Mouse (Mus musculus) left cerebral cortex, postnatal 10 days (tissue): ENCODE data around the gene Ppp2r5c. TPM values are rescaled to one million over a fixed set of nuclear protein-coding genes. Genes with fewer than 3 reads are reported as not detected.

Experiments
- DNase-seq, 2 experiments: peaks; one replicate each; pipeline ENCODE4 v3.0.0; 2021 to 2022; ENCODE audit warnings: low spot score in 2 of 2, mixed read lengths in 1 of 2; ENCODE audit errors: extremely low spot score in 1 of 2
- intact Hi-C: fragments of 180-260 bp; cut with DNase I; formaldehyde crosslinking; loops from one replicate; pipeline ENCODE4 v1.15.1; 2025
- total RNA-seq, 2 experiments: library from RNA; stranded (reverse); gene quantifications; 2 replicates each; pipeline ENCODE4 v1.2.3; 2021

Gene Ppp2r5c
- total RNA-seq, 2 experiments from 2014 or later = 237 to 246 TPM

- intact Hi-C loops = no loop called here
- DNase-seq = no peak
Measured at GRCm38 (mm10) chr12:110479268-110479667, 32.3 kb downstream of the Ppp2r5c start.

- no peak for DNase-seq
- intact Hi-C loops = no loop called here
Measured at GRCm38 (mm10) chr12:110480701-110481100, 33.8 kb downstream of the Ppp2r5c start.

- intact Hi-C loops = no loop called here
- no peak for DNase-seq
Measured at GRCm38 (mm10) chr12:110483761-110484160, 36.8 kb downstream of the Ppp2r5c start.

GRCm38 (mm10) chr12:110484824-110485584 lies 38.1 kb downstream of the Ppp2r5c start:
- no peak for DNase-seq

DNA sequence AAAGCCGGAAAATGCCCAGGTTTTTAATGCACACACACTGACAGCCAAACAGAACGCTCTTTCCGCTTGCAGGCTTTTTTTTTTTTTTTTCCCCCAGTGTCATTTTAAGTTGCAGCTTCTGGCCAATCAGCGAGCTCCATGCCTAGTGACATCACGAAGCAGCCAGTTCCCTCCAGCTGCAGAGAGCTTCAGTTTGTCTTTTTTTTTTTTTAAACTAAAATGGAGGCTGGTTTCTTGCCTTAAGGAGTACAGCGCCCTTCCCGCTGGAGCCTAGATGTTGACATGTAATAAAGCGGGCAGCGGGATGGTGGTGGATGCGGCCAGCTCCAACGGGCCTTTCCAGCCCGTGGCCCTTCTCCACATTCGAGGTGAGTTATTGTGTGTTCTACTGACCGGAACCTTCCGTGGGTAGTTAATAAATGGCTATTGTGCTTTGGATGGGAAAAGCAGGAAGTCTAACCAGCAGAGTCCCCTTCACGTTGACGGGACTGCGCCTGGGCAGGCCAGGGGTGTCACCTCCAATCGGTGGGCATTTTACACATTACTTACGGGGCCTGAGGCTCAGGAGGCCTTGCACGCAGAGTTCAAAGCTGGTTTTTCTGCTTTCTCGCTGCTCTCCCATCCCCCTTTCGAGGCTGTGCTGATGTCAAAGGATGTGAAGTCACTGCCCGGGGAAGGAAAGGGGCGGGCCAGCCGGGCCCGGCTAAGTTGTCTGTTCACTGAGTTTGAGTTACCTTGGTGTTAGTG lies 38.8 kb downstream of the Ppp2r5c start:
- intact Hi-C loops = no loop called here
- peak; percentile 85 to 89 for DNase-seq

More at GRCm38 (mm10) chr12:110484824-110485584, 38.1 kb downstream of the Ppp2r5c start:
- intact Hi-C loops = no loop called here

GRCm38 (mm10) chr12:110486852-110487251 lies 39.9 kb downstream of the Ppp2r5c start:
- no peak for DNase-seq
- intact Hi-C loops = no loop called here

DNA sequence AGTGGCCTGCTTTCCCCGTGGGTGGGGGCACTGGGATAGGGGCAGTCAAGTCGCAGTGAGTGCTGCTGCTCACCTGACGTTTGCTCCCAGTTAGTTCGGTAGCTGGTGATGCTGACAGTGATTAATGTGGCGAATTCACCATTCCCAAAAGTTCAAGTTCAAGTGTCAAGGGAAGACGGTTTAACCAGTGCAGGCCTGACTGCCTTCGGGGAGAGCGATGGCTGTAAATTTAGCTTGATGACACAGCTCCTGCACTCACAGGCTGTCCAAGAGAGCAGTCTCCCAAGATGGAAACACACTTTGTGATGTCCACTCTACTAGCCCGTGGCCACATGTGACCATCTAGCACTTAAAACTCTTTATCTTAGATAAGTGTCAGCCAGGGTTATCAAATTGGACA lies 41.1 kb downstream of the Ppp2r5c start:
- DNase-seq = no peak
- intact Hi-C loops = no loop called here

DNA sequence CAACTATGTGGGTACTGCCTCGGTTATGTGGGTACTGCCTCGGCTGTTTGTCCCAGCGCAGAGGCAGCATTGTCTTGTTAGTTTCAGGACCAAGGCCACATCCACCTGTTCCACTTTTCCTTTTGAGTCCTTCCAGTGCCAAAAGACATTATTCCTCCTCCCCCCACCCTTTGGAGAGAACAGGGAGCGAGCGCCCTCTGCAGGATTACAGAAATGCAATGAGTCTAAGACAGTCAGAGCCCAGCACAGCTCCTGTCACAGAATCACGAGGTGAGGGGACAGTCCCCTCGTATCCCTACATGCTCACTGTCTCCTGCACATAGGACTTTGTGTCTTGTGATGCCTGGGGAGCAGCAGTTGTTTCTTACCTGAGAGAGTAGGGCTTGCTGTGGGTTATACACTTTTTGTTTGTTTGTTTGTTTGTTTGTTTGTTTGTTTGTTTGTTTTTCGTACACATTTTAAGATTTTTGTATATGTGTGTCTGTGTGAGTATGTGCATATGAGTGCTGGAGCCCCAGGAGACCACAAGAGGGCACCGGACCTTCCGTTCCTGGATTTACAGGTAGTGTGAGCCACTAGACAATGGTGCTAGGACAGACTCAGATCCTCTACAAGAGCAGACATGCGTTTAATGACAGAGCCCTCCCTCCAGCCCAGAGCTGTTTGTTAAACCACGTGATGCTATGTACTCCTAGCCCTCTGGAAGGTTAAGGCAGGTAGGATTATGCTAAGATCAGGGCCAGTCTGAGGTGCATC lies 43.2 kb downstream of the Ppp2r5c start:
- intact Hi-C loops = no loop called here
- no peak for DNase-seq

DNA sequence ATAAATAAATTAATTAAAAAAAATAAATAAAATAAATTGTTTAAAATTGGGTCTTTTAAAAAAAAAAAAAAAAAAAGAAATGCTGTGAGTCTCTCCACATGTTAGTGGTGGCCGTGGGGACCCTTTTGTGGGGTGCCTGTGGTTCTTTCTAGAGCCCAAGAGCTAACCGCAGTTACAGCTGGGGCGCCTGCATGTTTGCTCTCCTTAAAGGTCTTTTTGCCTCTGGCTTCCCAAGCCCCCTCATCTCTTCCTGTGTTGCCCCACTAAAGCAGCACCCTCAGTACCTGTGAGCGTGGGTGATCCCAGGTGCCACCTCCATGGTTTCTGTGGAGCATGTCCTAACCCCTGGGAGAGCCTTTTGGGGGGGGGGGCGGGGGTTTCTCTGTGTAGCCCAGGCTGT lies 45.5 kb downstream of the Ppp2r5c start:
- intact Hi-C loops = no loop called here
- no peak for DNase-seq

DNA sequence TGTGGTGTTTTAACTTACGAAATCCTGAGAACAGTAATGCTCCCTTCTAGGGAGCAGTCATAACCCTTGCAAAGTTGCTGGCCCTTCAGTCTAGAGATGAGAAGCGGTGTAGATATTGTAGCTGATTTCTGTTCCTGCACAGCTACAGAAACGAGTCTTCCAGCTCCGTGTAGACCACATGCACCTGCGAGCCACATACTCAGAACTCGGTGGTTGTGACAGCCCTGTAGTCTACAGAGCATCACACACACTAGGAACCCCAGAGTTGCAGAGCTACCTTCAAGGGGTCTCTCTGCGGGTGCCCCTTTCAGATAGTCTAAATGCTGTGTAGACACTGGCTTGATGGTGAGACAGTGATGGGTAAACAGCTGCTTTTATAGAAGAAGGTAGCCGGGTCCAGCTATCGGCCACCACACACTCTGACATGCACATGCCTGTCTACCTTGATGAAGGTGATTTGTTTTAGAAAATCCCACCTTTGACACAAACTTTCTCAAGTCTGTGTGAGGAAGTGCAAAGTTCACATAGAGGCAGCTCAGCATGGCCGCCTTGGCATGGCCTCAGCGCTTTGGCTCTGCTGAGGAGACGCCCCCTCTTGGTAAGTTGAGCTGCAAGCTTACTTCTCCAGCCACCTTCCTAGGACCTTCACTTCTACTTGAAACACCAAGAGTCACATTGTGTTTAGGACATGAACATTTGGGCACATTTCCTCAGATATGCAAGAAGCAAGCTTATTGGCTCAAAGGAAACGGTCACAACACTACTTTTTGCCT lies 46.9 kb downstream of the Ppp2r5c start:
- no peak for DNase-seq
- intact Hi-C loops = no loop called here

GRCm38 (mm10) chr12:110494846-110495245 lies 47.9 kb downstream of the Ppp2r5c start:
- intact Hi-C loops = no loop called here
- DNase-seq = no peak

GRCm38 (mm10) chr12:110495260-110495659 lies 48.3 kb downstream of the Ppp2r5c start:
- intact Hi-C loops = no loop called here
- DNase-seq = no peak

GRCm38 (mm10) chr12:110496016-110496415 lies 49.1 kb downstream of the Ppp2r5c start:
- intact Hi-C loops = no loop called here
- DNase-seq = no peak

- intact Hi-C loops = no loop called here
- no peak for DNase-seq
Measured at GRCm38 (mm10) chr12:110497013-110497412, 50.1 kb downstream of the Ppp2r5c start.

- no peak for DNase-seq
- intact Hi-C loops = no loop called here
Measured at GRCm38 (mm10) chr12:110497485-110497884, 50.6 kb downstream of the Ppp2r5c start.

GRCm38 (mm10) chr12:110498283-110499224 lies 51.6 kb downstream of the Ppp2r5c start:
- intact Hi-C loops = no loop called here
- DNase-seq = no peak

DNA sequence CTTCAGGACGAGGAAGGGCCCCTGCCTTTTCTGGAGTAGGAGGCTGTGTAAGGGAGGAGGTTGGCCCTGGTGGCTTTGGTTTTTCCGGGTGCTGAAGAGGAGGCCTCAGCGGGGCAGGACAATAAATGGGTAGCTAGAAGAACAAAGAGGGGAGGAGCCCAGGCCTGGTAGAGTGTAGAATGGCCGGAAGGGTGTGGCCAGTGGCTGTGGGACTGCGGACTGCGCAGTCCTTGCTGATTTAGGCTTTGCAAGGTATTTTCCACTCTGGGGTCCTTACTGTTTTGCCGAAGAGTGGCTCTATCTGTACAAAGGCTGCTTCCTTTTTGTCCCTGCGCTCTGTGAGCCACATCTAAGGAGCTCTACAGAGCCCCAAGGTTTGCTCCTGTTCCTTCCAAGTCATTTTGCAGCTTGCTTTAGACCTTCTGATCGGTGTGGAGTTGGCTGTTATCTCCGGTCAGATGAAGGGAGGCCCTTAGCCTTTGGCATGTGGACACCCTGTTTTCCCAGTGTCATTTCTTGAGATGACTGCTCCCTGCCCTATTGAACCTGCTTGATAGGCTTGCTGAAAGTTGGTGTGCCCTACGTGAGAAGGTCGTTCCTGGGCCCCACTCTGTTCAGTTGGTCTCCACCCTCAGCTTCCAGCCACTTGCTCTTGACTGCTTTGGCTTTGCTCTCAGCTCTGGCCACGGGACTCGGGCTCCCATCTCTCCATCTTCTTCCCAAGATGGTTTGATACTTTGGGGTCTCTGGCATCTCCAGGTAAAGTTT lies 52.5 kb downstream of the Ppp2r5c start:
- intact Hi-C loops = no loop called here
- peak in 1 of 2 experiments; percentile 60 for DNase-seq
